Mouse (Mus musculus) heart, embryonic 14.5 days (tissue): ENCODE results near the gene Aff2. TPM values are rescaled to one million over a fixed set of nuclear protein-coding genes. Genes with fewer than 3 reads are reported as not detected.

Experiments
- ATAC-seq: fragments of 200-750 bp; cut with Nextera tagmentation; 2 replicates; pipeline ENCODE4 v1.8.0; 2017; ENCODE audit warnings: low read depth, moderate TSS enrichment; ENCODE audit not compliant: insufficient number of reproducible peaks, insufficient read depth, low FRiP score
- H3K27ac ChIP-seq, 2 experiments: fragments of 200-500 bp in 1 of 2; fragments of 300-500 bp in 1 of 2; sonication (generic) in 1 of 2; replicated peaks in 1 of 2; 2 replicates each; pipeline ENCODE4 v1.5.1; 2012 to 2014; ENCODE audit warnings: low read depth in 2 of 2, low read length in 2 of 2, control low read depth in 1 of 2, mild to moderate bottlenecking in 1 of 2, mixed read lengths in 1 of 2; ENCODE audit not compliant: control insufficient read depth in 1 of 2, insufficient read depth in 1 of 2
- H3K27me3 ChIP-seq: fragments of 300-500 bp; sonication (generic); 2 replicates; pipeline ENCODE4 v1.6.1; 2014; ENCODE audit warnings: mild to moderate bottlenecking, low read length, control low read depth; ENCODE audit not compliant: control insufficient read depth, insufficient read depth
- H3K36me3 ChIP-seq: fragments of 300-500 bp; sonication (generic); 2 replicates; pipeline ENCODE4 v1.6.1; 2014; ENCODE audit warnings: mild to moderate bottlenecking, control low read depth, low read length, mixed read lengths; ENCODE audit not compliant: control insufficient read depth, insufficient read depth
- H3K4me1 ChIP-seq, 2 experiments: fragments of 200-500 bp in 1 of 2; fragments of 300-500 bp in 1 of 2; sonication (generic) in 1 of 2; 2 replicates each; pipeline ENCODE4 v1.6.1; 2012 to 2014; ENCODE audit warnings: low read length in 2 of 2, control low read depth in 1 of 2, mixed read lengths in 1 of 2; ENCODE audit not compliant: control insufficient read depth in 2 of 2, insufficient read depth in 2 of 2
- H3K4me2 ChIP-seq: fragments of 300-500 bp; sonication (generic); 2 replicates; pipeline ENCODE4 v1.6.1; 2014; ENCODE audit warnings: mild to moderate bottlenecking, low read length
- H3K4me3 ChIP-seq, 2 experiments: fragments of 200-500 bp in 1 of 2; fragments of 300-500 bp in 1 of 2; sonication (generic) in 1 of 2; 2 replicates each; pipeline ENCODE4 v1.5.1; 2012 to 2014; ENCODE audit warnings: low read length in 2 of 2, mild to moderate bottlenecking in 2 of 2, control low read depth in 1 of 2, low read depth in 1 of 2, moderate library complexity in 1 of 2; ENCODE audit not compliant: control insufficient read depth in 1 of 2, insufficient read depth in 1 of 2
- H3K9ac ChIP-seq: fragments of 300-500 bp; sonication (generic); 2 replicates; pipeline ENCODE4 v1.6.1; 2014; ENCODE audit warnings: mild to moderate bottlenecking, low read length
- H3K9me3 ChIP-seq: fragments of 300-500 bp; sonication (generic); 2 replicates; pipeline ENCODE4 v1.6.1; 2016; ENCODE audit warnings: low read length, control low read depth; ENCODE audit not compliant: control insufficient read depth
- WGBS: fragments of 180-500 bp; shearing (Covaris S2); extraction: QIAGEN DNeasy Blood & Tissue Kit; methylation state at CpG from one replicate; pipeline ENCODE4 v1.1.7; 2014; 5-methylcytosine and 5-hydroxymethylcytosine counted together
- polyA plus RNA-seq: library from polyadenylated mRNA; unstranded; fragments of >200 nt; fragmentation: Nextera tagmentation; extraction: Ambion mirVana; gene quantifications from 2 replicates; pipeline ENCODE4 v1.2.1, GENCODE M21; 2014

Gene Aff2
- polyA plus RNA-seq, 1 experiment from 2014 or later, result 7.6 TPM

- no peaks in the 10 kb centered on the region for H3K4me1 ChIP-seq
- no peak overlapping the region for H3K27ac ChIP-seq
- no peak overlapping the region for H3K4me2 ChIP-seq
- no peaks in the 10 kb centered on the region for H3K27me3 ChIP-seq
- H3K4me3 ChIP-seq, result no peak overlapping the region
- 74% methylated on average over 3 of the region's 3 CpGs for WGBS
- no peaks in the 10 kb centered on the region for H3K9me3 ChIP-seq
- H3K9ac ChIP-seq, result no peak overlapping the region
- H3K36me3 ChIP-seq, result no peaks in the 10 kb centered on the region
- no peak for ATAC-seq
Observed at GRCm38 (mm10) chrX:69891713-69892112, 531.6 kb downstream of the Aff2 start.
